Mouse (Mus musculus) forebrain, embryonic 16.5 days (tissue): ENCODE results near the gene Flt3l. TPM values are rescaled to one million over a fixed set of nuclear protein-coding genes. Genes with fewer than 3 reads are reported as not detected.
"Not testable (repeated sequence)": the region's sequence is repeated elsewhere in the genome, so short reads cannot be mapped to it uniquely, and the experiment has no call there.

Experiments
- ATAC-seq: fragments of 200-750 bp; cut with Nextera tagmentation; 2 replicates; pipeline ENCODE4 v1.8.0; 2017; ENCODE audit warnings: mild to moderate bottlenecking, moderate library complexity
- H3K27ac ChIP-seq: fragments of 300-500 bp; sonication (generic); 2 replicates; pipeline ENCODE4 v1.5.1; 2014; ENCODE audit warnings: low read length, control low read depth
- H3K27me3 ChIP-seq: fragments of 300-500 bp; sonication (generic); replicated peaks from 2 replicates; pipeline ENCODE4 v1.6.1; 2014; ENCODE audit warnings: low read length; ENCODE audit not compliant: control insufficient read depth, insufficient read depth
- H3K36me3 ChIP-seq: fragments of 300-500 bp; sonication (generic); 2 replicates; pipeline ENCODE4 v1.6.1; 2014; ENCODE audit not compliant: control insufficient read depth, insufficient read depth
- H3K4me1 ChIP-seq: fragments of 300-500 bp; sonication (generic); replicated peaks from 2 replicates; pipeline ENCODE4 v1.6.1; 2014; ENCODE audit warnings: low read length; ENCODE audit not compliant: control insufficient read depth, insufficient read depth
- H3K4me2 ChIP-seq: fragments of 300-500 bp; sonication (generic); 2 replicates; pipeline ENCODE4 v1.6.1; 2014; ENCODE audit warnings: mild to moderate bottlenecking, low read length, control low read depth
- H3K4me3 ChIP-seq: fragments of 300-500 bp; sonication (generic); replicated peaks from 2 replicates; pipeline ENCODE4 v1.5.1; 2014; ENCODE audit warnings: mild to moderate bottlenecking, low read length, control low read depth
- H3K9ac ChIP-seq: fragments of 300-500 bp; sonication (generic); replicated peaks from 2 replicates; pipeline ENCODE4 v1.6.1; 2014; ENCODE audit warnings: low read depth, low read length, control low read depth
- H3K9me3 ChIP-seq: fragments of 300-500 bp; sonication (generic); 2 replicates; pipeline ENCODE4 v1.6.1; 2016; ENCODE audit warnings: low read length; ENCODE audit not compliant: control insufficient read depth
- WGBS: fragments of 180-500 bp; shearing (Covaris S2); extraction: QIAGEN DNeasy Blood & Tissue Kit; methylation state at CpG from one replicate; pipeline ENCODE4 v1.1.7; 2014; 5-methylcytosine and 5-hydroxymethylcytosine counted together
- polyA plus RNA-seq: library from polyadenylated mRNA; unstranded; fragments of >200 nt; fragmentation: Nextera tagmentation; extraction: Ambion mirVana; gene quantifications from 2 replicates; pipeline ENCODE4 v1.2.1, GENCODE M21; 2015

The Flt3l gene
- polyA plus RNA-seq, 1 experiment from 2014 or later: 1.4 TPM

GRCm38 (mm10) chr7:45176356-45176755, 40.1 kb upstream of the Flt3l start:
- Histone ChIP-seq H3K4me3 (peak overlapping the region; percentile 10; the same call in 1 of the 2 replicates), H3K4me1 (peaks cover 11% of the 10 kb centered on the region), H3K9me3 (no peaks in the 10 kb centered on the region), H3K27ac (no peak overlapping the region), H3K4me2 (peak overlapping the region; percentile 39), H3K36me3 (0 out of 2 replicates have a peak, but pooled peaks cover 2% of the 10 kb centered on the region), H3K9ac (no peak overlapping the region), H3K27me3 (peaks cover 75% of the 10 kb centered on the region)
- WGBS: under 1% methylated on average over 31 of the region's 31 CpGs
- ATAC-seq: peak; percentile 23; the same call in 1 of the 2 replicates

GRCm38 (mm10) chr7:45175929-45176328, 39.7 kb upstream of the Flt3l start:
- Histone ChIP-seq H3K27me3 (peaks cover 71% of the 10 kb centered on the region), H3K9me3 (no peaks in the 10 kb centered on the region), H3K4me2 (peak overlapping the region; percentile 39), H3K4me3 (no peak overlapping the region), H3K4me1 (peaks cover 9% of the 10 kb centered on the region), H3K36me3 (0 out of 2 replicates have a peak, but pooled peaks cover 2% of the 10 kb centered on the region), H3K27ac (no peak overlapping the region), H3K9ac (no peak overlapping the region)
- 0 out of 2 replicates have a peak, but pooled peaks have one; percentile 10 for ATAC-seq
- WGBS: under 1% methylated on average over 23 of the region's 23 CpGs

- WGBS: 4% methylated on average over 13 of the region's 13 CpGs
- Histone ChIP-seq H3K4me3 (no peak overlapping the region), H3K9me3 (no peaks in the 10 kb centered on the region), H3K36me3 (0 out of 2 replicates have a peak, but pooled peaks cover 2% of the 10 kb centered on the region), H3K9ac (no peak overlapping the region), H3K4me2 (no peak overlapping the region), H3K27me3 (peaks cover 66% of the 10 kb centered on the region), H3K4me1 (peaks cover 9% of the 10 kb centered on the region), H3K27ac (no peak overlapping the region)
- no peak for ATAC-seq
Measured at GRCm38 (mm10) chr7:45175398-45175797, 39.2 kb upstream of the Flt3l start.

GRCm38 (mm10) chr7:45174567-45175280, 38.5 kb upstream of the Flt3l start:
- Histone ChIP-seq H3K36me3 (0 out of 2 replicates have a peak, but pooled peaks cover 2% of the 10 kb centered on the region), H3K4me1 (peaks cover 9% of the 10 kb centered on the region), H3K27me3 (peaks cover 62% of the 10 kb centered on the region), H3K4me2 (no peak overlapping the region), H3K9ac (no peak overlapping the region), H3K9me3 (no peaks in the 10 kb centered on the region), H3K4me3 (no peak overlapping the region), H3K27ac (no peak overlapping the region)
- no peak for ATAC-seq
- 4% methylated on average over 27 of the region's 29 CpGs for WGBS

- H3K4me2 ChIP-seq, H3K9ac ChIP-seq, H3K9me3 ChIP-seq, H3K4me3 ChIP-seq, ATAC-seq, H3K36me3 ChIP-seq, H3K27ac ChIP-seq: not testable (repeated sequence)
- Histone ChIP-seq H3K4me1 (peaks cover 12% of the 10 kb centered on the region), H3K27me3 (peaks cover 61% of the 10 kb centered on the region)
- 65% methylated on average over 1 of the region's 1 CpGs for WGBS
Measured at GRCm38 (mm10) chr7:45173772-45174171, 37.5 kb upstream of the Flt3l start.

GRCm38 (mm10) chr7:45172974-45173373, 36.7 kb upstream of the Flt3l start:
- ATAC-seq: no peak
- no peak overlapping the region for H3K9ac ChIP-seq
- H3K27me3 ChIP-seq: peaks cover 60% of the 10 kb centered on the region
- peaks cover 20% of the 10 kb centered on the region for H3K4me1 ChIP-seq
- H3K4me3 ChIP-seq: no peak overlapping the region
- H3K36me3 ChIP-seq: 0 out of 2 replicates have a peak, but pooled peaks cover 2% of the 10 kb centered on the region
- H3K27ac ChIP-seq: no peak overlapping the region
- 57% methylated on average over 7 of the region's 7 CpGs for WGBS
- no peaks in the 10 kb centered on the region for H3K9me3 ChIP-seq
- no peak overlapping the region for H3K4me2 ChIP-seq

- no peak for ATAC-seq
- 92% methylated on average over 3 of the region's 3 CpGs for WGBS
- Histone ChIP-seq H3K9ac (no peak overlapping the region), H3K36me3 (0 out of 2 replicates have a peak, but pooled peaks cover 2% of the 10 kb centered on the region), H3K9me3 (no peaks in the 10 kb centered on the region), H3K4me1 (peaks cover 31% of the 10 kb centered on the region), H3K27ac (no peak overlapping the region), H3K4me2 (no peak overlapping the region), H3K4me3 (no peak overlapping the region), H3K27me3 (peaks cover 57% of the 10 kb centered on the region)
Measured at GRCm38 (mm10) chr7:45169495-45169894, 33.3 kb upstream of the Flt3l start.

- Histone ChIP-seq H3K4me1 (peaks cover 38% of the 10 kb centered on the region), H3K27me3 (peaks cover 56% of the 10 kb centered on the region), H3K36me3 (0 out of 2 replicates have a peak, but pooled peaks cover 2% of the 10 kb centered on the region), H3K9me3 (no peaks in the 10 kb centered on the region), H3K4me3 (no peak overlapping the region; the same call in 1 of the 2 replicates), H3K9ac (no peak overlapping the region), H3K4me2 (peak overlapping the region; percentile 44), H3K27ac (no peak overlapping the region)
- 1% methylated on average over 24 of the region's 24 CpGs for WGBS
- no peak for ATAC-seq
Measured at GRCm38 (mm10) chr7:45168656-45169055, 32.4 kb upstream of the Flt3l start.

- no peak; the same call in 1 of the 2 replicates for ATAC-seq
- peak overlapping the region; percentile 22 for H3K4me3 ChIP-seq
- H3K4me1 ChIP-seq: peaks cover 38% of the 10 kb centered on the region
- H3K9ac ChIP-seq: peak overlapping the region; percentile 30
- WGBS: 1% methylated on average over 19 of the region's 19 CpGs
- 0 out of 2 replicates have a peak, but pooled peaks cover 2% of the 10 kb centered on the region for H3K36me3 ChIP-seq
- H3K27me3 ChIP-seq: peaks cover 56% of the 10 kb centered on the region
- H3K9me3 ChIP-seq: no peaks in the 10 kb centered on the region
- H3K27ac ChIP-seq: no peak overlapping the region
- peak overlapping the region; percentile 44 for H3K4me2 ChIP-seq
Measured at GRCm38 (mm10) chr7:45167761-45168445, 31.7 kb upstream of the Flt3l start.
